Mouse (Mus musculus) ovary, postnatal 10 days (tissue): ENCODE data around the gene Ctf1.

Source experiments
- DNase-seq: peaks from one replicate; pipeline ENCODE4 v3.0.0; 2022; ENCODE audit warnings: low spot score

Gene Ctf1

DNA sequence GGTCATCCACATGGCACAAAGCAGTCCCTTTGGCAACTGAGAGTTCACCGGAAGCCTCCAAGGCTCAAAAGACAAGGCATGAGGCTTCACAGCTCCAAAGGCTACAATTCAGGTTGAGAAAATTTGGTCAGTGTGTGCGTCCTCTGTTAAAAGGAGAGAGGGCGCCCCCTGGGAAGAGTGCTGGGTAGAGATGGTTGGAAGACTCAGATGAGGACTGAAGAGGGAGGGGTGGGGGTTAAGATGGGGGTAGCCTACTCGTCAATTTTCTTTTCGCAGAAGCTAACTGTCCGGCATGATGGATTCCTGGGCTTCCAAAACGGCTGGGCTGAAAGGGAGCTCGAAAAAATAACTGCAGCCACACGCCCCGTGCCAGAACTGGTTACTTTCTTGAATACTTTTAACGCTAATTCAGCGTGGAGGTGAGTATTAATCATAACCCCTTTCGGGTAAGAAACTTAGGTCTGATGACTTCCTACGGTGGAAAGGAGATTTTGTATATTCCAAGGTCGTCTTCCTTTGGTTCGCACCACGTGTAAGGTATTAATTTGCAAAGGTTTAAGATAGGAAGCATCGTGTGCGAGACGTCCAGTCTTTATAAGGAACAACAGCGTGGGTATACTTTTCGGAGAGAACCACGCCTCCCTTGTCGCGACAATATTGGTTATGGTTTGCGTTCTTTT, 32.0 kb downstream of the Ctf1 start, which contains the start of gene Fbxl19:
TSS of gene Fbxl19 (plus strand) at position 178 of the 680 bp plus-strand sequence.
- DNase-seq, result no peak

DNA sequence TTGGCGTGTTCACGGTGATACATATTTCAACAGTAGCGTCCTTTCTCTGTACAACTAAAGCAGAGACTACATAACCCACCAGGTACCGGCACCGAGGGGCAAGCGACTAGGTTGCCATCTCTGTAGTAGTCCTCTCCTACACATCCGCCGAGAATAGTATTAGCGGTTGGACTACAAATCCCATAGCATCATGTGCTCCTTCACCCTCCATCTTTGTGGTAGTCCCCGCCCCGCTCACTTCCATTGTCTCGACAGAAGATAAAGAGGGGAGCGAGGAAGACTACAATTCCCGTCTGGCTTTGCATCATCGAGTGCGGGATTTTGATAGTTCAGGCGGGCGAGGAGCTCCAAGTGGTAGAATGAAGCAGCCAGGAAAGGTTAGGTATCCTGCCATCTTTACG, 32.7 kb downstream of the Ctf1 start:
- peak; percentile 55 for DNase-seq

DNA sequence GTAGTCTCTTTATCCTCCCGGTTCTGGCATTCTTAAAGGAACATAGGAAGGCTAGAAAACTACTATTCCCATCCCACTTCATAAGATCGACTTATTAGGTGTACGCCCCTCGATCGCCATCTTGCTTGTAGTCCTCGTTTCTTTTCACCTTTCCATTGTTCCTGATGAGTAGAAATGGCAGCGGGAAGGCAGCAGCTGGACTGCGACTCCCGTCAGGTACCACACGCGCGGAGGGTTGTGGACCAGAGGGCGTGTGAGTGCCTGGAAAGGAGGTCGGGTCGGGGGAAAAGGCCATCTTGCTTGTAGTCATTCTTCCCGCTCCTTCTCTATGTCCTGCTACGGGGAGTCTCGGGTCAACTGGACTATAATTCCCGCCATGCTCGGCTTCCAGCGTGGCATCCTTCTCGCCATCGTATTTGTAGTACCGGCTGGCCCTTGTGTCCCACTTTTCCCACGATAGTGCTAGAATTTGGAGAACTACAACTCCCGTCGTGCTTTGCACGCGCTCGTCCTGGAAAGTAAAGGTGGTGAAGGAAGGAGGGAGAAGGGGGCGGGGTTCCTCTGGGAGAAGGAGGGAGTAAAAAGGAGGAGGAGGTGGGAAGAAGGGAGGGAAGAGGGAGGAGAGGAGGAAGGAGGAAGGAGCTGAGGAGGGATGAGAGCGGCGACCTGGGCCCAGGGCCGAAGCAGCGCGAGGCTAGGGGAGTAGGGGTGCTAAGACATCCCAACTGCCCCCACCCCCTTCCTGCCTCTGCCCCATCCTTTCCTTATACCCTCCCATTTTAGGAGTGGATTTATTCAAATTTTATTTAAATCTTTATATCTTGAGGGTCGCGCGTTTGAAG, 33.3 kb downstream of the Ctf1 start:
- DNase-seq, result peak; percentile 72

DNA sequence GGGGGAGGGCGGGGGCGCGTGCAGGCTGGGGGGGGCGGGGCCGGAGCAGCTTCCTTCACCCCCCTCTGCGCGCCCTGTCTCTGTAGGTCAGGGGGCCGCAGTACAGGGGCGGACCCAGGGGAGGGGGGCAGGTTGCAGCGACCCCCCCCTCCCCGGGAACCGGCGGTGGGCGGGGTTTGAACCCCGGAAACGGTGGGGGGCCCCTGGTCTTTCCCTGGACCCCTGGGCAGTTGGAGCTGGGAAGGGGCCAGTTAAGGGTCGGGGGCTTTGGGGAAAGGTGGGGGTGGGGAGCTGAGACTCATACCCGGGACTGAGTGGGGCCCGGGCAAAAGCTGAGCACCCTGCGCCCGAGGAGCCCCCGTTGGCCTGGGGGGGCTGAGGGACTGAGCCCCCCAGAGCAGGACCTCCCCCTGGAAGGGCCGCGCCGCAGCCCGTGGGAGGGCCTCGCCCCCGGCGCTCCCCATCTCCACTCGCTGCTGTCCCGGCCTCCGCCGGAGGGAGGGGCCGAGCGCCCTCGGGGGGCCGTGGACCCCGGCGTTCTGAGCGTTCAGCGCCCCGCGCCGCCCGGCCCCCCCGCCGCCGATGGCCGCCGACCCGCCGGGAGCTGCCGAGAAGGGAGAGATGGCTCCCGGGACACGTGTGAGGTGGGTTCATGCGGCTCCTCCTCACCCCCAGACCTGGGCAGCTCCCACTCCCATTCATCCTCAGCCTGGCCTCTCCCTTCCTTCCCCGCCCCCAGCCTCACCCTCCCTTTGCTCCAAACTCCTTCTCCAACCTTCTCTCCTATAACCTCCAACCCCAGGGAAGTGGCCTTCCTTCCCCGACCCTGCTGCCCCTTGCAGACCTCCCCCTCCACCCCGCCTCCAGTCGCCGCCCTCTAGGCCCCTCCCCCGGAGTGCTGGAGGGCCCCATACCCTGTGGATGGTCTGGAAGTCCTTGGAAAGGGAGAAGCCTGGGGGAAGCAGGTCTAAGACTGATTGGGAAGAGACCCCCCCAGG, 34.3 kb downstream of the Ctf1 start:
- no peak for DNase-seq

DNA sequence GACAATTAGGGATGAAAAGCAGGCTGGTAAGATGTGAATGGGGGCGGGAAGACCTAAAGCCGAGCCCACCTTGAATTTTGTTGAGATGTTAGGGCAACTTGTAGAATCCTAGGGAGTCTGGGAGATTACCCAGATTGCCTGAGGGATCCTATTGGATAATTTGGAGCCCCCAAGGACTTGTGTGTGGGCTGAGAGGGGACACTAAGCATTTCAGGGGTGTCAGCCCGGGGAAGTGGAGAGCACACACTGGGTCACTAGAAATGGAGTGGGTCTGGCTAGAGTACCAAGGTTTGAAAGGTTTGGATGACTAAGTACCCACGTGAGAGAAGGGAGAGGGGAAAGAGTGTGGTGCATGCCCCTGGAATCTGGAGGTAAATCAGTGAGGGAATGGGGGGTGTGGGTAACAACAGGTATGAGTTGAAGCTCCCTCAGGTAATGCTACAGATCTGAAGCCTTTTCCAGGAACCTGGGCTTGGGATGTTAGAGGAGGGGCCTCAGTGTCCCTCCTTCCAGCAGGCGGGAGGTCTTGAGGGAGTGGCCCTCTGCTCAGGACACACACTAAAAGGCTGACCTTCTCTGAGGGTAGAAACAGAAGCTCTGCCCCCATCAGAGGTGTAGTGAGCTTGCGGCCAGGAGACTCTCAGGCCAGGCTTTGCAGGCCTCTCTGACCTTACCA, 35.2 kb downstream of the Ctf1 start:
- DNase-seq, result no peak

DNA sequence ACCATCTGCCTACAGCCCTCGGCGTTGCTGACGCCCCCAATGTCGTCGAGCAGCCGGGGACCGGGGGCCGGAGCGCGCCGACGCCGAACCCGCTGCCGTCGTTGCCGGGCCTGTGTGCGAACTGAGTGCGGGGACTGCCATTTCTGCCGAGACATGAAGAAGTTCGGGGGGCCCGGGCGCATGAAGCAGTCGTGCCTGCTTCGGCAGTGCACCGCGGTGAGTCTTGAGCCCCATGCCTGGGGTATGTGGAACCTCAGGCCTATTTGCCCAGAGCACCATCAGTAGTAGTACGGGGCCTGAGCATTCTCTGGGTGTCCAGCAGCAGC, 35.7 kb downstream of the Ctf1 start:
- no peak for DNase-seq

DNA sequence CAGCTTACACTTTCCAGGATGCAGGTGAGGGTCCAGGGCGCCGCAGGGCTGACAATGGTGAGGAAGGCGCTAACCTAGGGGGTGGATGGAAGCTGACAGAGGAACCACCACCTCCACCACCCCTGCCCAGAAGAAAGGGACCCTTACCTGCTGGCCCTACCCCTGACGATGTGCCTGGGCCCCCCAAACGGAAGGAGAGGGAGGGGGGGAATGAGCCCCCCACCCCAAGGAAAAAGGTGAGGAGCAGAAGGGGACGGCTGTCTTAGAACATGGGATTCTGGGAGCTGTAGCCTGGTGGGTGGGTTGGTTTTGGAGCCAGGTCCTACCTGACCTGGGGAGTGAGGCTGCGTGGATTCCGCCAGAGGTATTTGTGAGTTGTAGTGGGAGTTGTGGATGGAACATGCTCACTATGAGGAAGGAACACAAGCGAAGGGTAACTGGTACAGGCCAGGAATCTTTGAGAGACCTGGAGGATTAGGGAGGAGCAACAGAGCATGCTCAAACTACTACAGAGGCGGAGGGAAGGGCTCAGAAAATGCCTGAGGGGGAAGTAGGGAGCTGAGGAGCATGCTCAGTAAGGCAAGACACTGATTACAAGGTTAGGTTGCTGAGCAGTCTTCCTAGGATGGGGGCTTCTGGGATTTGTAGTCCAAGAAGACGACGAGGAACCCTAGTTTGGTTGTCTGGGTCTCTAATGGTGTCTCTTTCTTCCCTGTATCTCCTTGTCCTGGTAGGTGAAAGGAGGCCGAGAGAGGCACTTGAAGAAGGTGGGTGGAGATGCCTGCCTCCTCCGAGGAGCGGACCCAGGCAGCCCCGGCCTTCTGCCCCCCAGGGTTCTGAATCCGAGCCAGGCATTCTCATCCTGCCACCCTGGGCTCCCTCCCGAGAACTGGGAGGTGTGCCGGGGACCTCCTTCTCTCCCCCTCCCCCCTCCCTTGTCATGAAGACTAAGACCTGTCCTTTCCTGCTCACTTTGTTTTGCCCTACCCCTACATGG, 37.9 kb downstream of the Ctf1 start:
- DNase-seq, result no peak

DNA sequence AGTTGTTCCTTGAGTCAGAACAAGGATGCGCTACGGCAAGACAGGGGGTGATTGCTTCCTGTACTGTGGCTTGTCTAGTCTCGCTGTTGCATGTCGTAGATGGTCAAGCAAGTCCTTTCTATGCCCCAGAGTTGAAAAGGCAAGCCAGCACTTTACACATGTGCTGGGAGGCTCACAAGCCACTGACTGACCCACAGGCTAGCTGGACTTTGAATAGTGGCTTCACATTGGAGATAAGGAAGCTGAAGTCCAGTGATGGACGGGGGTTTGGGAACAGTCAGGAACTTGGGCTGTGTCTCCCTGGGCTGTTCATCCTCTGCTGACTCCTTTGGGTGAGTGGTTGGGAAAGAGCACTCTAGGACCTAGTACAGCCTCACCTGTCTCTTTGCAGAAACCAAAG, 39.1 kb downstream of the Ctf1 start:
- no peak for DNase-seq

DNA sequence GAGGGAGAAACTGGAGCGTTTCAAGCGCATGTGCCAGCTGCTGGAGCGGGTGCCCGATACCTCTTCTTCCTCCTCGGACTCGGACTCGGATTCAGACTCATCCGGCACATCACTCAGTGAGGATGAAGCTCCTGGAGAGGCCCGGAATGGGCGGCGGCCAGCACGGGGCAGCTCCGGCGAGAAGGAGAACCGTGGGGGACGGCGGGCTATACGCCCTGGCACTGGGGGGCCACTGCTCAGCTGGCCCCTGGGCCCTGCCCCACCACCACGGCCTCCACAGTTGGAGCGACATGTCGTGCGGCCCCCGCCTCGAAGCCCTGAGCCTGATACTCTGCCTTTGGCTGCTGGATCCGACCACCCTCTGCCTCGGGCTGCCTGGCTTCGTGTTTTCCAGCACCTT, 39.5 kb downstream of the Ctf1 start:
- no peak for DNase-seq

DNA sequence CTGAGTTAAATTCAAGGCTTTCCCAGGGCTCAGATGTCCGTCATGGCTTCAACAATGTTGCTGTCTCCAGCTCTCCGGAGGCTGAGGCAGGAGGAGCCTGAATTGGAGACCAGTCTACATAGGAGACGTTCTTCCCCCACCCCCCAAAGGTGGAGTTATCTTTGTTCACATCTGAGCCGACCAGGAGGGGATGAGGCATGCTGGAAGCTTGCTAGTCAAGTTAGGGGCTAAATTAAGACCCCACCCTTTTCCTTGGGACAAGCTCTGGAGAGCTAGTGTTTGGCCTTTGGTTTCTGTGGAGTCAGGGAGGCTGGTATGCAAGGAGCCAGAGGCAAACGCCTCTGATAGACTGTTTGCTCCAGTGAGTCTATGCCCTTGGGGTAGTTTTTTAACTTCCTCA, 40.6 kb downstream of the Ctf1 start:
- no peak for DNase-seq

DNA sequence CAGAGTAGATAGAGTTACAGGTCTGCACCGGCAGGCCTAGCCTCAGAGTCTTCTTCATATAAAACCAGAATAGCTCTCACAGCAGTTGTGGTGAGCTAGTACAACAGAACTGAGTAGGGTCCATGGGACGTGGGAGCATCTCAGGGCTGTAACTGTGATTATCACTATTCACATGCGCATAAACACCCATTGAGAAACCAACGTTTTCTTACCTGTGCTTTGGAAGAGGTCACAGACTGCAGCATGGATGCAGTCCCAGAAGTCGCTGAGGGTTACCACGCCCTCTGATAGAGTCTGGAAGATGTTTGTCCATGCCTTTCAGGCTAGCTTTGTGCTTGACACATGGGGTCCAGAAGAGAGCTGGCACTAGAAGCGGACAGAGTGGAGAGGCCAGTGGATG, 41.2 kb downstream of the Ctf1 start:
- no peak for DNase-seq

DNA sequence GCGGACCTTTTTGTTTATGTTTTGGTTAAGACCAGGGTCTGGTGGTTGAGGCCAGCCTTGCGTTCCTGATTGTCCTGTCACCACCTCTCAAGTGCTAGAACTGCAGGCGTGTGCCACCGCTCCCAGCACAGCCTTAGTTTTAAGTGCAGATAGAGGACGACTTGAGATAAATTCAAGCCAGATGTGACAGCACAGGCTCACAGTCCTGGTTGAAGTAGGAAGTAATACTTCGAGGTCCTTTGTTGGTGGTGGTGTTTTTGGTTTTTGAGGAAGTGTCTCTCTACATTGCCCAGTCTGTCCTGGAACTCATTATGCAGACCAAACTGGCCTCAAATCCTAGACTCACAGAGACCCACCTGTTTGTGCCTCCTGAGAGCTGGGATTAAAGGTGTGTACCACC, 47.2 kb downstream of the Ctf1 start:
- no peak for DNase-seq

DNA sequence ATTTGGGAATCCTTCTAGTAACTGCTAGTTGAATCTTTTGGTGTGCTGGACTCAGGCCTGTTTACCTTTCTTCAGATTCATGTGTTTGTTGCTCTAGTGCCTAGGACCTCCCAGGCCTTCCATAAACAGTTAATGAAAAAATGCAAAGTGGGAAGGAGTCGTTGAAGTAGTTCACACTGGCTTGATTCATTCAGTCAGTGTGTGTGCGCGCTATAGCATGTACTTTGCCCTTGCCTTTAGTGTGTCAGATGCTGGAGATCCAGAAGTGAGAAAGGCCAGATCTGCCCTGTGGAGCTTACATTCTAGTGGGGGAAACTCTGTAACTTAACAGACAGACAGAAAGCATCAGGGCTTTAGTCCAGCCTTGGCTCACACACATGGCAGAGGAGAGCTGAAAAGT, 47.9 kb downstream of the Ctf1 start:
- no peak for DNase-seq

DNA sequence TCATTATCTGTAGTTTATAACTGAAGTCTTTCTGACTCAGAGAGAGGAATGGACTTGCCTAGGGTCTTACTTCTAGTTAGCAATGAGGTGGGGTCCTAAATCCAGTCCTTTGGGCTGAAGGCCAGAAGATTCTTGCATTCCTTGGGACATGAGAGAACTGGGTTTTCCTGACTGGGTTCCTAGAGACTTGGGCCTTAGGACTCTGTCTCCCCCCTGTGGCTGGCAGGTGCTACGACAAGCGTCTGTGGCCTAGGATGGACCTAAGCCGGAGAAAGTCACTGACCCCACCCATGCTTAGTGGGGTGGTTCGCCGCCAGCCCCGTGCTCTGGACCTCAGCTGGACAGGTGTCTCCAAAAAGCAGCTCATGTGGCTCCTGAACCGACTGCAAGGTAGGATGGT, 48.5 kb downstream of the Ctf1 start:
- no peak for DNase-seq

DNA sequence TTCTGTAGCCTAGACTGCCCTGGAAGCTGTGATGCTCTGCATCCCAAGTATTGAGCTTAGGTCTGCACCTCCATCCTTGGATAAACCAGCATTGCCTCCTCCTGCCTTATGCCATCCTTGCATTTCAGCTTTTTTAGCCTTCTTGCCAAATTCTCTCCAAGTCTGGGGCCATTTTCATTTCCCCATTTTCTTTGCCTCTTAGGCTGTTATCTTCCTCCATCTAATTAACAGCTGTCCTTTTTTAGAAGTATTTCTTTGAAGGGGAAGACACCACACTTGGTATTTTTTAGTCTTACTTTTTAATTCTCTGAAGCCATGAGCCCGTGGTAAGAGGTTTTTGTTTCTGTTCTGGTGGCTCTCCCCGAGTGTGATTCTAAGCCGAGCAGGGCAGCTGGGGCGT, 51.1 kb downstream of the Ctf1 start:
- DNase-seq, result no peak

DNA sequence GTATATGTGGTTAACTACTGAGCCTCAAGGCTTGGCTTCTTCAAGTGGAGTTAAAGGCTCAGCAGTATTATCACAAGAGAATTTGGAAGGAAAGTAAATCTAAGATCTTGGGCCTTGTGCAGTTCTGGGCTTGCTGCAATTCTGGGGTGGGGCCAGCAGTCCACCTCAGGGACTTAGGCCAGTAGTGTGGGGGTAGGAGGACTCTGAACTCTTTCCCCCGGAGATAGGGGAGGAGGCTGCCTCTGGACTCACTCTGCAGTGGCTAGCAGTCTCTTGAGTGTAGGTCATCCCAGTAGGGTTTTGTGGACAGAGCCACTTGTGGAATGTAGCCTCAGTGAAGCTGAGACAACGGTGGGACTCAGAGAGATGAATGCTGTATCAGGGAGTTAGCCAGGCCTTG, 53.2 kb downstream of the Ctf1 start:
- no peak for DNase-seq

DNA sequence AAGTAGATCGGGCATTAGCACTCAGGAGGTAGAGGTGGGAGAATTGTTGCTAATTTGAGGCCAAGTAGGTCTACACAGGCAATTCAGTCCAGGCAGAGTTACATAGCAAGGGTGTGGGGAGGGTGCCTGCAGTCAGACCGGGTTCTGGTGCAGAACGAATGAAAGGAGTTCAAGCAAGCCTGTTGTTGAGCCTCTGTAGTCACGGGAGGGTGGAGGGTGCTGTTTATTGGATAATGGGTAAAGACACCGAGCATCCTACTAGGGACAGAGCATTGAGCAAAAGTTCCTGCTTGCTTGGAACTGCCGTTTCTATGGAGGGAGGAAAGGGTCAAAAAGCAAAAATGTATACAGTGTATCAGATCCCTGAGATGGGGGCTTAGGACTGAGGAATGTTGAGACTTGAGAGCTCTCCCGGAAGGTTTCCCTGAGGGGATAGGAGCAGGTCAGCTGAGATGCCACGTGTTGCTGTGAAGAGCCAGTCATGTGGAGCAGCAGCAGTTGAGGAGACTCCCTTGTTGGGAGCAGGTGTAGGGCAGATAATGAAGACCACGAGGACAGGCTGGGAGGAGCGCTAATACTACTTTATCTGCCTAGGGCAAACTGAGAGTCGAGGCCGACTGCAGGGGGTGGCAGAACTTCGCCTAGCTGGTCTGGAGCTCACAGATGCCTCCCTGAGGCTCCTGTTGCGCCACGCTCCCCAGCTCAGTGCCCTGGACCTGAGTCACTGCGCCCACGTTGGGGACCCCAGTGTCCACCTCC, 54.5 kb downstream of the Ctf1 start:
- no peak for DNase-seq
